14 mouse cellular contexts compared by ENCODE assay signal in the genomic region with DNA sequence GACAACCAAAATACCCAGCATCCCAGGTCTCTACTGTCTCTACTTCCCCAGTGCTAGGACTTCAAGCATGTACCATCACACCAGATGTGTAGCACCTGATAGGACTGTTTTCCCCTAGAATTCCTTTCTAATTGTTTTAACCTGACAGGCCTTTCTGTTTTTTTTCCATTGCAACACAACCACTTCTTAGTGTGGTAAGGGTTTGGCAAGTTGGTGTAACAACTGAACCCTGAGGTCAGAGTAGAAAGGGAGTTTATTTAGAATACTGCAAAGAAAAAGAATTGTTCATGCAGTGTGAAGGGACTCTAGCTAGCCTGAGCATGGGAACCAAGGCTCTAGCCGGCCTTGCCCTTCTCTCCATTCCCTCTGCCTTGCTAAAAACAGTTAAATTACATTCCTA.
"Had no signal": no experiment of that assay in that cellular context is flagged by ENCODE, and none has a peak within 500 bp of the region (broad histone marks: within the 10 kb centered on the region; RNA-seq: fewer than 3 reads in every experiment).

No protein-coding gene starts in this region.

- ATAC-seq: liver, postnatal 0 days; lung, postnatal 0 days; midbrain, embryonic 16.5 days had no signal

- DNase-seq: liver, postnatal 0 days; lung, adult 2 months; lung, postnatal 4 days; midbrain, embryonic 14.5 days; retina, postnatal 1 day; right cerebral cortex, adult 18-20 months; right cerebral cortex, postnatal 25 days; right cerebral cortex, postnatal 4 days; spleen, adult 18-20 months; thymus, adult 2 months; thymus, postnatal 25 days; thymus, postnatal 4 days had no signal
